Mouse (Mus musculus) small intestine, adult 2 months (tissue): ENCODE data around the gene Ddr1. TPM values are rescaled to one million over a fixed set of nuclear protein-coding genes. Genes with fewer than 3 reads are reported as not detected.
A peak's percentile ranks its signal among the peaks of the same experiment; 100 is the strongest.

ENCODE experiments used
- H3K27ac ChIP-seq: fragments of 200-500 bp; 2 replicates; pipeline ENCODE4 v1.5.1; 2012; ENCODE audit warnings: low read depth, low read length, control low read depth, inconsistent platforms; ENCODE audit not compliant: insufficient read depth
- H3K27me3 ChIP-seq: fragments of 200-500 bp; 2 replicates; pipeline ENCODE4 v1.6.1; 2012; ENCODE audit warnings: mild to moderate bottlenecking, moderate library complexity, low read length, inconsistent platforms; ENCODE audit not compliant: control insufficient read depth, insufficient read depth
- H3K36me3 ChIP-seq: fragments of 200-500 bp; 2 replicates; pipeline ENCODE4 v1.6.1; 2012; ENCODE audit warnings: mild to moderate bottlenecking, low read length, control low read depth, inconsistent platforms; ENCODE audit not compliant: control insufficient read depth, insufficient read depth
- H3K4me1 ChIP-seq: fragments of 200-500 bp; 2 replicates; pipeline ENCODE4 v1.6.1; 2012; ENCODE audit warnings: low read length, inconsistent platforms, mixed read lengths; ENCODE audit not compliant: control insufficient read depth, insufficient read depth, insufficient read length
- H3K4me3 ChIP-seq: fragments of 200-500 bp; 2 replicates; pipeline ENCODE4 v1.5.1; 2012; ENCODE audit warnings: low read depth, mild to moderate bottlenecking, control low read depth, inconsistent platforms, low read length, moderate library complexity
- CTCF ChIP-seq: fragments of 200-500 bp; IDR thresholded peaks from 2 replicates; pipeline ENCODE4 v1.5.1; 2012; ENCODE audit warnings: low read depth, mild to moderate bottlenecking, control low read depth, inconsistent platforms, low read length, moderate library complexity, mixed read lengths; ENCODE audit not compliant: insufficient replicate concordance, insufficient read length; ENCODE audit errors: extremely low read depth
- POLR2A ChIP-seq: fragments of 200-500 bp; IDR thresholded peaks from 2 replicates; pipeline ENCODE4 v1.6.1; 2012; ENCODE audit warnings: low read depth, mild to moderate bottlenecking, control low read depth, inconsistent platforms, low read length, moderate library complexity
- WGBS: fragments of 180-500 bp; shearing (Covaris S2); methylation state at CpG from one replicate; pipeline ENCODE4 v1.1.7; 2018; 5-methylcytosine and 5-hydroxymethylcytosine counted together
- polyA plus RNA-seq: library from polyadenylated mRNA; depleted of rRNA; stranded (reverse); fragments of >200 nt; gene quantifications from 2 replicates; pipeline ENCODE4 v1.2.3, GENCODE M21; 2012; rRNA removed

Ddr1 gene
- polyA plus RNA-seq: 51.9 and 76.9 TPM in 2 replicates

DNA sequence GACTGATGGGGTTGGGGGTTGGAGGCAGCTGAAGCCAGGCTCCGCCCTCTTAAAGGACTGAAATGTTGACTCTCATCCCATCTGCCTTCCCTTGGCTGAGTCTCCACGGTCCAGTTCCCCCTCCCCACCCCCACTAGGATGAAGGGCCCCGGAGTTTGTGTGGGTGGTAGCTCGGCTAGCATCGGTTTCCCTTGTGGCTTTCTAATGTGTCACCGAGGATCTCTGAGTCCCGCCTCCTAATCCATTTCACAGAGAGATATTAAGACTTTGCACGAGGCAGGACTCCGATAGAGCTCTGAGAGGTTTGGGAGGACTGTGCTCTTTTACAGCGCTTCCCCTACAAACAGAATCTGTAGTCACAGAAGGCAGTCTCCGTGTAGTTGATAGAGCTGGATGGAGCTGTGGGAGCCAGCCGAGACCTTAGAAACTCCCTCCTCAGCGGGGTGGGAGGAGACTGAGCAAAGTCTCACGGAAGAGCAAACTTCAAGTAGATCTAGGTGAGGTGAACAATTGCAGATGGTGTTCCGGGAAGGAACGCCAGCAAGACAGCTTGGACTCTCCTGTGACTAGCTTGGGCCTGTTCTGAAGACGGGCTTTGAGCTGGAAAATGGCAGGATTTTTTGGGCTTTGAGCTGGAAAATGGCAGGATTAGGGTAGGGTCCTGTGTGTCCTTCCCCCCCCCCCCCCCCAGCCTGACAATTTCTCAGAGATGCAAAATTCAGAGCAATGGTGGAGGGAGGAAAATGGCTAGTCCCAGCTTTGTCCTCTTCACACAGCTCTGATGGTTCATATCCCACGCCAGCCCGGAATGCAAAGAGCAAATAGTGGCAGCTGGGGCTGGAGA lies at the start of gene Ddr1:
Ddr1 (minus strand) TSS at position 1 of the 844 bp plus-strand sequence.
- 4% methylated on average over 19 of the region's 19 CpGs for WGBS
- Histone ChIP-seq H3K4me3 (peak within 1 kb of the TSS; percentile 17), H3K36me3 (no peaks in the 10 kb centered on the region), H3K27ac (peak within 1 kb of the TSS; percentile 57), H3K4me1 (peaks cover 11% of the 10 kb centered on the region), H3K27me3 (no peaks in the 10 kb centered on the region)
- TF ChIP-seq CTCF: no peak; the same call in 1 of the 2 replicates
- peak; percentile 81; the same call in 1 of the 2 replicates for TF ChIP-seq POLR2A

DNA sequence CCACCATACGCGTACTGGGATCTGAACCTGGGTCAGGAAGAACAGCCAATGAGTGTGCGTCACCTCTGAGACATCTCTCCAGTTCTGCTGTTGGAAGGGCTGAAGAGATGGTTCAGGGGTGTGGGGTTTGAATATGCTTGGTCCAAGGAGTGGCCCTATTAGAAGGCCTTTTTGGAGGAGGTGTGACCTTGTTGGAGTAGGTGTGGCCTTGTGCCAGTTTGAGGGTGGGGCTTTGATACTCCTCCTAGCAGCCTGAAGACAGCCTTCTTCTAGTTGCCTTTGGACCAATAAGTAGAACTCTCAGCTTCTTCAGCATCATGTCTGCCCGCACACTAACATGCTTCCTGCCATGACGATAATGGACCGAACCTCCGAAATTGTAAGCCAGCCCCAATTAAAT lies 49.2 kb upstream of the Ddr1 start:
- Histone ChIP-seq H3K4me1 (0 out of 2 replicates have a peak, but pooled peaks cover 2% of the 10 kb centered on the region), H3K27me3 (no peaks in the 10 kb centered on the region), H3K36me3 (no peaks in the 10 kb centered on the region), H3K4me3 (no peak overlapping the region), H3K27ac (no peak overlapping the region)
- TF ChIP-seq CTCF (no peak), POLR2A (no peak)
- 95% methylated on average over 7 of the region's 7 CpGs for WGBS

- Histone ChIP-seq H3K4me1 (0 out of 2 replicates have a peak, but pooled peaks cover 2% of the 10 kb centered on the region), H3K27ac (no peak overlapping the region), H3K36me3 (no peaks in the 10 kb centered on the region), H3K4me3 (no peak overlapping the region), H3K27me3 (no peaks in the 10 kb centered on the region)
- TF ChIP-seq CTCF (no peak), POLR2A (no peak)
- WGBS: 30% methylated on average over 7 of the region's 7 CpGs
These were observed 47.9 kb upstream of the Ddr1 start for GRCm38 (mm10) chr17:35752221-35752811.

GRCm38 (mm10) chr17:35749685-35750084 lies 45.3 kb upstream of the Ddr1 start:
- H3K36me3 ChIP-seq: no peaks in the 10 kb centered on the region
- H3K4me3 ChIP-seq: no peak overlapping the region
- no peak for TF ChIP-seq CTCF
- no peak overlapping the region for H3K27ac ChIP-seq
- H3K4me1 ChIP-seq: 0 out of 2 replicates have a peak, but pooled peaks cover 2% of the 10 kb centered on the region
- WGBS: 76% methylated on average over 10 of the region's 10 CpGs
- H3K27me3 ChIP-seq: no peaks in the 10 kb centered on the region

DNA sequence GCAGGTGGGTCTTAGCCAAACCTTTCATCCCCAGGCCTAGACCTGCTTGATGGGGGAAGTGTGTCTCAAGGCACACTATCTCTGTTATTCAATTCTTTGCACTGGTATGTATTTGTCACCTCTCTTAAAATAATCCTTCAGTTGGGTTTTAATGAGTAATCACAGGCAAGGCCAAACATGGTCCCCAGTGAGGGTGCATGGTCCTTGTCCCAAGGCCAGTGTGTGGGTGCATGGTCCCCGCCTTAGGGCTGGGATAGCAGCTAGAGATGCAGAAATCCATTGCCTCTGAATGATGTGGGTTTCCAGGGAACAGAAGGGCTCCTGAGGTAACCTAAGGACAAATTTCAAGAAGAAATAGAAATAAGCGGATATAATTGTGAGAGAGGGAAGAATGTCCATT lies 39.9 kb upstream of the Ddr1 start:
- TF ChIP-seq POLR2A: no peak
- WGBS: 81% methylated on average over 2 of the region's 2 CpGs
- no peaks in the 10 kb centered on the region for H3K36me3 ChIP-seq
- H3K27me3 ChIP-seq: no peaks in the 10 kb centered on the region
- no peak overlapping the region for H3K27ac ChIP-seq
- peaks cover 4% of the 10 kb centered on the region; the same call in 1 of the 2 replicates for H3K4me1 ChIP-seq
- no peak overlapping the region for H3K4me3 ChIP-seq

DNA sequence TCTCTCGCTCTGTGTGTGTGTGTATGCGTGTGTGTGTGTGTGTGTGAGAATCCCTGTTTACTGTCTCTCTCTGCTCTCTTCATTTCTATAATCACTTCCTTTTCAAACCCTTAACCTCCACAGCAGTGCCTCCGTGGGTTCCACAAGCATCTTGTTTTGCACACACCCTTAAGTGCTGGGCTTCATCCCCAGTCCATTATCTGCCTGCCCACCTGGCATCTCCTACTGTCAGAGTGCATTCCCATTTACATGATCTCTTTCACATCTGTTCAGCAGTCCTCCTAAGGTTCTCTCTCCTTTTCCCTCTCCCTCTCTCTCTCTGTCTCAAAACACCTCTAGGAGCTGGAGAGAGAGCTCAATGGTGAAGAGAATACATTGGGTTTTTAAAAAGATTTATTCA lies 38.5 kb upstream of the Ddr1 start:
- H3K4me3 ChIP-seq: no peak overlapping the region
- no peak for TF ChIP-seq CTCF
- no peak for TF ChIP-seq POLR2A
- no peak overlapping the region for H3K27ac ChIP-seq
- no peaks in the 10 kb centered on the region for H3K36me3 ChIP-seq
- H3K4me1 ChIP-seq: peaks cover 4% of the 10 kb centered on the region; the same call in 1 of the 2 replicates
- H3K27me3 ChIP-seq: no peaks in the 10 kb centered on the region
- 83% methylated on average over 3 of the region's 3 CpGs for WGBS

DNA sequence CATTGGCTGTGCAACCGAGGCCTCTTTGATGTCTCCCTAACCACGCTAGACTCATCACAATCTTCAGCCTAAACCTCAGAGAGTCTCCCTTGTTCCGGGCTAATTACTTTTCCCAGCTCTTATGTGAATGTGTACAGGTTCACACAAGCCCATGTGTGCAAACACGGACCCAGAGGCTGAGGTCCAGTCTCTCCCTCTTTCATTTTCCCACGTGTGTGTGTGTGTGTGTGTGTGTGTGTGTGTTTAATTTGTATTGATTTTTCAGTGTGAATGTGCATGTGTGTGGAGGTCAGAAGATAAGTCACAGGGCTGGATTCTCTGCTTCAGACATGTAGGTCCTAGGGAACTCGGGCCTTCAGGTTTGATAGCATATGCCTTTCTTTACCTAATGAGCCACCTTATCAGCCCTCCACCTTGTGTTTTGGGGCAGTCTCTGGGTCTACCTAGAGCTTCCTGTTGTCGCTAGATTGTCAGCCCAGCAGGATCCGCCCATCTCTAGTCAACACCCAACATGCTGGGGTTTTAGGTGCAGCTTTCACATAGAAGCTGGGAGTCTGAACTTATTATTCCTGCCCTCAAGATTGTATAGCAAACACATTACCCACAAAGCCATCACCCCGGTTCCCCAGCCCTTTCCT lies 37.3 kb upstream of the Ddr1 start:
- Histone ChIP-seq H3K27me3 (no peaks in the 10 kb centered on the region), H3K36me3 (no peaks in the 10 kb centered on the region), H3K4me3 (no peak overlapping the region), H3K4me1 (peaks cover 4% of the 10 kb centered on the region), H3K27ac (no peak overlapping the region)
- WGBS: 48% methylated on average over 9 of the region's 9 CpGs
- TF ChIP-seq CTCF (no peak), POLR2A (no peak)
